Mouse (Mus musculus): ENCODE data around the gene Vmn1r25.
"Not testable (repeated sequence)": the region's sequence is repeated elsewhere in the genome, so short reads cannot be mapped to it uniquely, and the experiment has no call there.

Vmn1r25 gene

DNA sequence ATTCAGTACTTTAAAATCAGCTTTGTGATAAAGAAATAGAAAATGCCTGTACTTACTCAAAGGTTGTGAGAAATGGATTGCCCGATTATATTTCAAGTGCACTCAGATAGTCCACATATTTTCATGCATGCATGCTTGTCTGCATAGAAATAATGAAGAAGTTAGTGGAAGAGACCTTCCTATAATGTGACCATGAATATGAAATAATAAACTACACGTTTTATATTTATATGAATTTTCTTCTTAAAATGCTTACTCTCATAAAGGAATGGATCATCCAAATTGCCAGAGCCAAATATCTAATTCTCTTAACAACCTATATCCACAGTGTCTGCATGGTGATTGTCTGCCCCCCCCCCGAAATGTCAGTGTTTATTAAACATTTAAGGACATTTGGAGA is at the start of gene Vmn1r25:
TSS of gene Vmn1r25 (minus strand) at position 101 of the 400 bp plus-strand sequence.
- DNase-seq, result no peak

DNA sequence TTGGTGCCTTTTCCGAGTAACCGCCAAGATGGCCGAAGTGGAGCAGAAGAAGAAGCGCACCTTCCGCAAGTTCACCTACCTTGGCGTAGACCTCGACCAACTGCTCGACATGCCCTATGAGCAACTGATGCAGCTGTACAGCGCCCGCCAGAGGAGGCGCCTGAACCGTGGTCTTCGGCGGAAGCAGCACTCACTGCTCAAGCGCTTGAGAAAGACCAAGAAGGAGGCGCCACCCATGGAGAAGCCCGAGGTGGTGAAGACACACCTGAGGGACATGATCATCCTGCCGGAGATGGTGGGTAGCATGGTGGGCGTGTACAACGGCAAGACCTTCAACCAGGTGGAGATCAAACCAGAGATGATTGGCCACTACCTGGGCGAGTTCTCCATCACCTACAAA is 36.9 kb upstream of the Vmn1r25 start:
- not testable (repeated sequence) for DNase-seq

DNA sequence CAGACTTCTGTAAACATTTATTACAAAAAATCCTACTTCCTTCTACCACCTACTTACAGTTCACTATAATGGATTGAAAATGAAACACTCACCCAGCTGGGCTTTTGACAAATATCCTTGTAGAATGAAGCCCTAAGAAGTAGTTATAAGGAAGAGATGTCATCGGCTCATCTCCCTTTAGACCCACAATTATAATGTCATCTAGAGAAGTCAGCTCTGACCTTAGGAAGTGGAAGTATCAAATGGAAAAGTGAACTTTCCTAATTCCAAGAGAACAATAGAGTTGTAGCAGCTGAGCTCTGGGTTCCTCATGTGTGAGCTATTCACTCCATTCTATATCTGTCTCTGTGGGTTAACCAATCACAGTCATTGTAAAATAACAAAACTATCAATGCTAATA is 34.4 kb upstream of the Vmn1r25 start, which contains the start of gene Vmn1r26:
TSS of gene Vmn1r26 (minus strand) at position 101 of the 400 bp plus-strand sequence.
- no peak for DNase-seq

DNA sequence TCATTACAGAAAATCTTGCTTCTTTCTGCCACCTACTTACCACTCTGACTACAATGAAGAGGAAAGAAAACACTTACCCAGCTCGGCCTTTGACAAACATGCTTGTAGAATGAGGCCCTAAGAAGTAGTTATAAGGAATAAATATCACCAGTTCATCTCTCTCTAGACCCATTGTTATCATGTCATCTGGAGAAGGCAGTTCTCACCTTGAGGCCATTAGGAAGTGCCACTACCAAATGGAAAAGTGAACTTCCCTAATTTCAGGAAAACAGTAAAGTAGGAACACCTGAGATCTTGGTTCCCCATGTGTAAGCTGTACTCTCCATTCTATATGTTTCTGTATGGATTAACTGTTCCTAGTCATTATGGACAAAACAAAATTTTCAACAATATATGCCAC is 19.2 kb downstream of the Vmn1r25 start, which contains the start of gene Vmn1r24:
TSS of gene Vmn1r24 (minus strand) at position 101 of the 400 bp plus-strand sequence.
- not testable (repeated sequence) for DNase-seq

All from thymus, adult 18-20 months (tissue).